Mouse (Mus musculus) 3134 (cell line): Measurements from ENCODE around the gene Cyp24a1.
"Not testable (repeated sequence)": the region's sequence is repeated elsewhere in the genome, so short reads cannot be mapped to it uniquely, and the experiment has no call there.

Source experiments
- DNase-seq: peaks from one replicate; pipeline ENCODE4 v3.0.0-alpha.2; 2011; ENCODE audit warnings: low spot score; ENCODE audit not compliant: insufficient read length; ENCODE audit errors: extremely low read depth

The Cyp24a1 gene

GRCm38 (mm10) chr2:170496154-170496930 lies 603 bp downstream of the Cyp24a1 start, which contains the start of gene Pfdn4:
Pfdn4 (plus strand) TSS chr2:170496428.
- no peak for DNase-seq

- no peak for DNase-seq
Observed at GRCm38 (mm10) chr2:170494784-170495710, 1.9 kb downstream of the Cyp24a1 start.

GRCm38 (mm10) chr2:170487890-170488502 lies 8.9 kb downstream of the Cyp24a1 start:
- DNase-seq: no peak

- no peak for DNase-seq
Observed at GRCm38 (mm10) chr2:170487202-170487601, 9.7 kb downstream of the Cyp24a1 start.

GRCm38 (mm10) chr2:170483914-170484313 lies 13.0 kb downstream of the Cyp24a1 start:
- no peak for DNase-seq

- no peak for DNase-seq
Observed at GRCm38 (mm10) chr2:170482019-170482540, 14.9 kb downstream of the Cyp24a1 start.

GRCm38 (mm10) chr2:170476643-170477042 lies 20.3 kb downstream of the Cyp24a1 start:
- no peak for DNase-seq

- DNase-seq: no peak
Observed at GRCm38 (mm10) chr2:170476215-170476614, 20.7 kb downstream of the Cyp24a1 start.

GRCm38 (mm10) chr2:170475164-170475563 lies 21.8 kb downstream of the Cyp24a1 start:
- DNase-seq: no peak

GRCm38 (mm10) chr2:170474125-170474524 lies 22.8 kb downstream of the Cyp24a1 start:
- no peak for DNase-seq

- DNase-seq: no peak
Observed at GRCm38 (mm10) chr2:170470591-170470990, 26.4 kb downstream of the Cyp24a1 start.

GRCm38 (mm10) chr2:170469616-170470308 lies 27.2 kb downstream of the Cyp24a1 start:
- DNase-seq: peak; percentile 79

- DNase-seq: no peak
Observed at GRCm38 (mm10) chr2:170468009-170468408, 28.9 kb downstream of the Cyp24a1 start.

- no peak for DNase-seq
Observed at GRCm38 (mm10) chr2:170464817-170465216, 32.1 kb downstream of the Cyp24a1 start.

GRCm38 (mm10) chr2:170461652-170462051 lies 35.3 kb downstream of the Cyp24a1 start:
- DNase-seq: no peak

GRCm38 (mm10) chr2:170459805-170460204 lies 37.1 kb downstream of the Cyp24a1 start:
- no peak for DNase-seq

- DNase-seq: no peak
Observed at GRCm38 (mm10) chr2:170459183-170459582, 37.8 kb downstream of the Cyp24a1 start.

- not testable (repeated sequence) for DNase-seq
Observed at GRCm38 (mm10) chr2:170453809-170454208, 43.1 kb downstream of the Cyp24a1 start.

- peak; percentile 34 for DNase-seq
Observed at GRCm38 (mm10) chr2:170450933-170451332, 46.0 kb downstream of the Cyp24a1 start.

GRCm38 (mm10) chr2:170447651-170448050 lies 49.3 kb downstream of the Cyp24a1 start:
- DNase-seq: no peak
